Mouse (Mus musculus): ENCODE data around the gene Blm. TPM values are rescaled to one million over a fixed set of nuclear protein-coding genes. Genes with fewer than 3 reads are reported as not detected.
"Not testable (repeated sequence)": the region's sequence is repeated elsewhere in the genome, so short reads cannot be mapped to it uniquely, and the experiment has no call there.

The Blm gene
- polyA plus RNA-seq, 1 experiment from 2014 or later: 12.9 TPM

DNA sequence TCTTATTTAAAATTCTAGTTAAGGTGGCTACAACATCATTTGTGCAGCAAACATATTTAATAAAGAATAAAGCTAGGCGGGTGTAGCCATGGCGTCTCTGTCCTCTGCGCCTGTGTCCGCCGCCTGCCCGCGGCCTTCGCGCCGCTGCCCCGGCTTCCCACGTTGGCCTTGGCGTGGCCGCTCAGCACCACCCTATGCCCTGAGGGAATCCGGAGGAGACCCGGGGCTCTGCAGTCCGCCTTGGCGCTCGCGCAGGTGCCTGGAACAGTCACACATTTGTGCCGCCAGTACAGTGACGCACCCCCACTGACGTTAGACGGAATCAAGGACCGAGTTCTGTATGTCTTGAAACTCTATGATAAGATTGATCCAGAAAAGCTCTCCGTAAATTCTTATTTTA lies 27.2 kb downstream of the Blm start:
- peaks cover 30% of the 10 kb centered on the region for H3K36me3 ChIP-seq (ENCODE audit: control insufficient read depth, insufficient read depth, low read length)
- H3K9ac ChIP-seq (replicated peaks; ENCODE audit: low read length); H3K4me1 ChIP-seq (ENCODE audit: control insufficient read depth, insufficient read depth, low read length); H3K4me3 ChIP-seq (replicated peaks; ENCODE audit: low read depth, low read length); DNase-seq; ATAC-seq (ENCODE audit: low FRiP score, low TSS enrichment); H3K27ac ChIP-seq (replicated peaks; ENCODE audit: low read depth, low read length); H3K27me3 ChIP-seq (ENCODE audit: control insufficient read depth, insufficient read depth, low read length); H3K9me3 ChIP-seq (ENCODE audit: control insufficient read depth, low read length); H3K4me2 ChIP-seq (ENCODE audit: low read length): not testable (repeated sequence)
- WGBS: 98% methylated on average over 26 of the region's 26 CpGs

GRCm38 (mm10) chr7:80506007-80506406 lies 28.9 kb downstream of the Blm start:
- no peak overlapping the region for H3K27ac ChIP-seq (replicated peaks; ENCODE audit: low read depth, low read length)
- peaks cover 34% of the 10 kb centered on the region for H3K36me3 ChIP-seq (ENCODE audit: control insufficient read depth, insufficient read depth, low read length)
- H3K9ac ChIP-seq (replicated peaks; ENCODE audit: low read length): no peak overlapping the region
- H3K9me3 ChIP-seq (ENCODE audit: control insufficient read depth, low read length): no peaks in the 10 kb centered on the region
- no peak overlapping the region for H3K4me2 ChIP-seq (ENCODE audit: low read length)
- 96% methylated on average over 3 of the region's 3 CpGs for WGBS
- ATAC-seq (ENCODE audit: low FRiP score, low TSS enrichment): no peak
- DNase-seq: no peak
- H3K4me1 ChIP-seq (ENCODE audit: control insufficient read depth, insufficient read depth, low read length): no peaks in the 10 kb centered on the region
- H3K27me3 ChIP-seq (ENCODE audit: control insufficient read depth, insufficient read depth, low read length): no peaks in the 10 kb centered on the region
- H3K4me3 ChIP-seq (replicated peaks; ENCODE audit: low read depth, low read length): no peak overlapping the region

DNA sequence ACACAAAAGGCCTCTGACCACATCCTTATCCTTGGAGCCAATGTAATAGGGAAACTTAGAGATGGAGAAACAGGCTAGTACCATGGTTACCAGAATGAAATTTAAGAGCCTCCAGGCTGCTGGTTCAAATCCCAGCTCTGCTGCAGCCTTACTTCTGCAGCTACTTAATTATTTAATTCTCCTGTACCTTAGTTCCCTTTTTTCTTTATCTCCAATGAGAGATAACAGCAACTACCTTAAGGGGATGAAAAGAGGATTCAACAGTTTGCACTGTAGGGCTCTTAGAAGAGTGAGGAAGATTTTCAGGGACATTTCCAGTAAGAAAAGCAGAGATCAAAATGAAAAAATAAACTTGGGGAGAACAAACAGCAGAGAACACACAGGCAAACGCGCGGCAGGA lies 30.0 kb downstream of the Blm start:
- ATAC-seq (ENCODE audit: low FRiP score, low TSS enrichment): no peak
- Histone ChIP-seq H3K9me3 (ENCODE audit: control insufficient read depth, low read length) (no peaks in the 10 kb centered on the region), H3K4me2 (ENCODE audit: low read length) (no peak overlapping the region)

GRCm38 (mm10) chr7:80501006-80501405 lies 33.9 kb downstream of the Blm start:
- WGBS: 87% methylated on average over 7 of the region's 7 CpGs
- ATAC-seq (ENCODE audit: low FRiP score, low TSS enrichment): no peak
- no peaks in the 10 kb centered on the region for H3K27me3 ChIP-seq (ENCODE audit: control insufficient read depth, insufficient read depth, low read length)

More for the DNA sequence above, 30.0 kb downstream of the Blm start:
- DNase-seq: no peak
- Histone ChIP-seq H3K36me3 (ENCODE audit: control insufficient read depth, insufficient read depth, low read length) (peaks cover 34% of the 10 kb centered on the region), H3K9ac (replicated peaks; ENCODE audit: low read length) (no peak overlapping the region), H3K4me3 (replicated peaks; ENCODE audit: low read depth, low read length) (no peak overlapping the region), H3K27me3 (ENCODE audit: control insufficient read depth, insufficient read depth, low read length) (no peaks in the 10 kb centered on the region), H3K27ac (replicated peaks; ENCODE audit: low read depth, low read length) (no peak overlapping the region), H3K4me1 (ENCODE audit: control insufficient read depth, insufficient read depth, low read length) (no peaks in the 10 kb centered on the region)
- 87% methylated on average over 3 of the region's 3 CpGs for WGBS

GRCm38 (mm10) chr7:80500099-80500498 lies 34.8 kb downstream of the Blm start:
- no peak overlapping the region for H3K4me3 ChIP-seq (replicated peaks; ENCODE audit: low read depth, low read length)
- ATAC-seq (ENCODE audit: low FRiP score, low TSS enrichment): no peak

More at GRCm38 (mm10) chr7:80501006-80501405, 33.9 kb downstream of the Blm start:
- peaks cover 34% of the 10 kb centered on the region for H3K36me3 ChIP-seq (ENCODE audit: control insufficient read depth, insufficient read depth, low read length)
- H3K4me2 ChIP-seq (ENCODE audit: low read length): no peak overlapping the region
- H3K27ac ChIP-seq (replicated peaks; ENCODE audit: low read depth, low read length): no peak overlapping the region
- H3K9ac ChIP-seq (replicated peaks; ENCODE audit: low read length): no peak overlapping the region
- H3K4me1 ChIP-seq (ENCODE audit: control insufficient read depth, insufficient read depth, low read length): no peaks in the 10 kb centered on the region
- no peak overlapping the region for H3K4me3 ChIP-seq (replicated peaks; ENCODE audit: low read depth, low read length)
- DNase-seq: no peak
- H3K9me3 ChIP-seq (ENCODE audit: control insufficient read depth, low read length): no peaks in the 10 kb centered on the region

GRCm38 (mm10) chr7:80499190-80499962 lies 35.5 kb downstream of the Blm start:
- no peaks in the 10 kb centered on the region for H3K27me3 ChIP-seq (ENCODE audit: control insufficient read depth, insufficient read depth, low read length)
- no peak overlapping the region for H3K4me3 ChIP-seq (replicated peaks; ENCODE audit: low read depth, low read length)
- no peak overlapping the region for H3K9ac ChIP-seq (replicated peaks; ENCODE audit: low read length)
- no peak overlapping the region for H3K4me2 ChIP-seq (ENCODE audit: low read length)
- ATAC-seq (ENCODE audit: low FRiP score, low TSS enrichment) (no peak), DNase-seq (no peak)
- peaks cover 25% of the 10 kb centered on the region for H3K36me3 ChIP-seq (ENCODE audit: control insufficient read depth, insufficient read depth, low read length)
- H3K27ac ChIP-seq (replicated peaks; ENCODE audit: low read depth, low read length): no peak overlapping the region
- WGBS: 88% methylated on average over 9 of the region's 9 CpGs
- no peaks in the 10 kb centered on the region for H3K4me1 ChIP-seq (ENCODE audit: control insufficient read depth, insufficient read depth, low read length)
- H3K9me3 ChIP-seq (ENCODE audit: control insufficient read depth, low read length): no peaks in the 10 kb centered on the region

More at GRCm38 (mm10) chr7:80500099-80500498, 34.8 kb downstream of the Blm start:
- H3K4me1 ChIP-seq (ENCODE audit: control insufficient read depth, insufficient read depth, low read length): no peaks in the 10 kb centered on the region
- no peaks in the 10 kb centered on the region for H3K9me3 ChIP-seq (ENCODE audit: control insufficient read depth, low read length)
- H3K4me2 ChIP-seq (ENCODE audit: low read length): no peak overlapping the region
- peaks cover 28% of the 10 kb centered on the region for H3K36me3 ChIP-seq (ENCODE audit: control insufficient read depth, insufficient read depth, low read length)
- no peak overlapping the region for H3K9ac ChIP-seq (replicated peaks; ENCODE audit: low read length)
- H3K27me3 ChIP-seq (ENCODE audit: control insufficient read depth, insufficient read depth, low read length): no peaks in the 10 kb centered on the region
- DNase-seq: no peak
- no peak overlapping the region for H3K27ac ChIP-seq (replicated peaks; ENCODE audit: low read depth, low read length)

GRCm38 (mm10) chr7:80496656-80497055 lies 38.3 kb downstream of the Blm start:
- Histone ChIP-seq H3K9ac (replicated peaks; ENCODE audit: low read length) (no peak overlapping the region), H3K9me3 (ENCODE audit: control insufficient read depth, low read length) (no peaks in the 10 kb centered on the region), H3K4me1 (ENCODE audit: control insufficient read depth, insufficient read depth, low read length) (no peaks in the 10 kb centered on the region), H3K36me3 (ENCODE audit: control insufficient read depth, insufficient read depth, low read length) (peaks cover 23% of the 10 kb centered on the region), H3K4me3 (replicated peaks; ENCODE audit: low read depth, low read length) (no peak overlapping the region), H3K27me3 (ENCODE audit: control insufficient read depth, insufficient read depth, low read length) (no peaks in the 10 kb centered on the region), H3K4me2 (ENCODE audit: low read length) (no peak overlapping the region), H3K27ac (replicated peaks; ENCODE audit: low read depth, low read length) (no peak overlapping the region)
- no peak for ATAC-seq (ENCODE audit: low FRiP score, low TSS enrichment)
- 93% methylated on average over 3 of the region's 3 CpGs for WGBS
- no peak for DNase-seq

- H3K27me3 ChIP-seq (ENCODE audit: control insufficient read depth, insufficient read depth, low read length): no peaks in the 10 kb centered on the region
- ATAC-seq (ENCODE audit: low FRiP score, low TSS enrichment): no peak
- no peaks in the 10 kb centered on the region for H3K4me1 ChIP-seq (ENCODE audit: control insufficient read depth, insufficient read depth, low read length)
- no peaks in the 10 kb centered on the region for H3K9me3 ChIP-seq (ENCODE audit: control insufficient read depth, low read length)
- no peak overlapping the region for H3K9ac ChIP-seq (replicated peaks; ENCODE audit: low read length)
- peaks cover 23% of the 10 kb centered on the region for H3K36me3 ChIP-seq (ENCODE audit: control insufficient read depth, insufficient read depth, low read length)
- H3K27ac ChIP-seq (replicated peaks; ENCODE audit: low read depth, low read length): no peak overlapping the region
- no peak overlapping the region for H3K4me2 ChIP-seq (ENCODE audit: low read length)
- WGBS: 87% methylated on average over 6 of the region's 6 CpGs
- no peak for DNase-seq
- H3K4me3 ChIP-seq (replicated peaks; ENCODE audit: low read depth, low read length): no peak overlapping the region
These were observed 39.7 kb downstream of the Blm start for GRCm38 (mm10) chr7:80495210-80495609.

DNA sequence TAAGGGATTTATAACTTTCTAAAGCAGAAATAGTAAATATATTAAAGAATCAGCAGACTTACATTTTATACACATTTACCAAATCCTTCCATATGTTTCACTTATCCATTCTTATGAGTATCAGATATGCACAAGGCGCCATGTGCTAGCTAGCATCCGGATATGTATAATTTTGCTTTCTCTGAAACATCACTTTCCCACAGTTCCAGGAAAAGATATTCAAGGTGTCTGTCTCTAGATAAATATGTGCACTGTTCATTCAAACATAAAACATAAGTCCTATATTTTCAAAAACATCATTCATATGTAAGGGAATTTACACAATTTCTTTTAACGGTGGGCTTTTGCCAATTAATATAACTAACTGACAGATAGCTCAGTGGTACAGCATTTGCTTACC lies 42.9 kb downstream of the Blm start:
- Histone ChIP-seq H3K9me3 (ENCODE audit: control insufficient read depth, low read length) (no peaks in the 10 kb centered on the region), H3K27me3 (ENCODE audit: control insufficient read depth, insufficient read depth, low read length) (no peaks in the 10 kb centered on the region), H3K9ac (replicated peaks; ENCODE audit: low read length) (no peak overlapping the region), H3K27ac (replicated peaks; ENCODE audit: low read depth, low read length) (no peak overlapping the region), H3K4me3 (replicated peaks; ENCODE audit: low read depth, low read length) (no peak overlapping the region), H3K4me1 (ENCODE audit: control insufficient read depth, insufficient read depth, low read length) (no peaks in the 10 kb centered on the region), H3K4me2 (ENCODE audit: low read length) (no peak overlapping the region), H3K36me3 (ENCODE audit: control insufficient read depth, insufficient read depth, low read length) (peaks cover 23% of the 10 kb centered on the region)
- ATAC-seq (ENCODE audit: low FRiP score, low TSS enrichment) (no peak), DNase-seq (no peak)
- 94% methylated on average over 3 of the region's 3 CpGs for WGBS

Data from midbrain, embryonic 14.5 days (tissue).